Mouse (Mus musculus) spleen, adult 2 months (tissue): ENCODE measurements around the gene Prkcz. TPM values are rescaled to one million over a fixed set of nuclear protein-coding genes. Genes with fewer than 3 reads are reported as not detected.

Experiments used
- DNase-seq, 2 experiments: peaks; one replicate each; pipeline versions ENCODE4 v3.0.0 to v3.0.0-alpha.2; 2012 to 2021; ENCODE audit warnings: low spot score in 2 of 2, low read depth in 1 of 2
- H3K27ac ChIP-seq: fragments of 200-500 bp; 2 replicates; pipeline ENCODE4 v1.5.1; 2012; ENCODE audit warnings: low read length, inconsistent platforms; ENCODE audit not compliant: insufficient read depth
- H3K27me3 ChIP-seq: fragments of 200-500 bp; 2 replicates; pipeline ENCODE4 v1.6.1; 2012; ENCODE audit warnings: mild to moderate bottlenecking, moderate library complexity, low read length, inconsistent platforms; ENCODE audit not compliant: control insufficient read depth, insufficient read depth
- H3K36me3 ChIP-seq: fragments of 200-500 bp; 2 replicates; pipeline ENCODE4 v1.6.1; 2012; ENCODE audit warnings: mild to moderate bottlenecking, low read length, inconsistent platforms; ENCODE audit not compliant: control insufficient read depth, insufficient read depth
- H3K4me1 ChIP-seq: fragments of 200-500 bp; 2 replicates; pipeline ENCODE4 v1.6.1; 2011; ENCODE audit warnings: inconsistent platforms; ENCODE audit not compliant: control insufficient read depth, insufficient read depth, insufficient read length
- H3K4me3 ChIP-seq: fragments of 200-500 bp; 2 replicates; pipeline ENCODE4 v1.5.1; 2011; ENCODE audit warnings: mild to moderate bottlenecking, inconsistent platforms; ENCODE audit not compliant: insufficient read depth, insufficient read length; ENCODE audit errors: extremely low read depth
- CTCF ChIP-seq: fragments of 200-500 bp; IDR thresholded peaks from 2 replicates; pipeline ENCODE4 v1.5.1; 2011; ENCODE audit warnings: mild to moderate bottlenecking, inconsistent platforms; ENCODE audit not compliant: insufficient read depth, insufficient read length, insufficient replicate concordance; ENCODE audit errors: extremely low read depth
- POLR2A ChIP-seq: fragments of 200-500 bp; IDR thresholded peaks from 2 replicates; pipeline ENCODE4 v1.6.1; 2011; ENCODE audit warnings: low read depth, low read length, inconsistent platforms
- WGBS: fragments of 180-500 bp; shearing (Covaris S2); methylation state at CpG from one replicate; pipeline ENCODE4 v1.1.7; 2018; 5-methylcytosine and 5-hydroxymethylcytosine counted together
- polyA plus RNA-seq: library from polyadenylated mRNA; depleted of rRNA; stranded (reverse); fragments of >200 nt; gene quantifications from 2 replicates; pipeline ENCODE4 v1.2.3, GENCODE M21; 2012

Prkcz gene
- polyA plus RNA-seq, 1 experiment = 2.9 TPM

DNA sequence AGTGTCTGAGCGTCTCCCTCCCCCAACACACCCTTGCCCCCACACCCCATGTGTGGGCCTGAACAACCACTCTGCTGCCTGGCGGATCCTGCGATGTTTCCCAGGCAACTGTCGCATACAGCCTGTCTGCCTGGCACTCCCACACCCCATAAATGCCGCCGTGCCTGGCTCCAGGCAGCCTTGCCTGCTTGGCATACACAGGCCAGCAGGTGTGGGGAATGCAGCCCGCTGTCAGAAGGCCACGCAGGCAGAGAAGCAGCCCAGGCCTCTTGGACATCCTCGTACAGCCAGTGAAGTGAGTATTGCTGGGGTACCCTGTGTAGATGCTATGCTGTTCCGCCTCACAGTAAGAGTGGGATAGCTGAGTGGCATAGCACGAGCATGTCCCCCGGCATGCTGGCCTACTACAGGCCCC lies 114.5 kb downstream of the Prkcz start:
- Histone ChIP-seq H3K4me3 (no peak overlapping the region), H3K27me3 (no peaks in the 10 kb centered on the region), H3K4me1 (no peaks in the 10 kb centered on the region; the same call in 1 of the 2 replicates), H3K36me3 (no peaks in the 10 kb centered on the region), H3K27ac (no peak overlapping the region)
- TF ChIP-seq POLR2A (no peak), CTCF (no peak)
- no peak for DNase-seq
- 91% methylated on average over 12 of the region's 12 CpGs for WGBS

DNA sequence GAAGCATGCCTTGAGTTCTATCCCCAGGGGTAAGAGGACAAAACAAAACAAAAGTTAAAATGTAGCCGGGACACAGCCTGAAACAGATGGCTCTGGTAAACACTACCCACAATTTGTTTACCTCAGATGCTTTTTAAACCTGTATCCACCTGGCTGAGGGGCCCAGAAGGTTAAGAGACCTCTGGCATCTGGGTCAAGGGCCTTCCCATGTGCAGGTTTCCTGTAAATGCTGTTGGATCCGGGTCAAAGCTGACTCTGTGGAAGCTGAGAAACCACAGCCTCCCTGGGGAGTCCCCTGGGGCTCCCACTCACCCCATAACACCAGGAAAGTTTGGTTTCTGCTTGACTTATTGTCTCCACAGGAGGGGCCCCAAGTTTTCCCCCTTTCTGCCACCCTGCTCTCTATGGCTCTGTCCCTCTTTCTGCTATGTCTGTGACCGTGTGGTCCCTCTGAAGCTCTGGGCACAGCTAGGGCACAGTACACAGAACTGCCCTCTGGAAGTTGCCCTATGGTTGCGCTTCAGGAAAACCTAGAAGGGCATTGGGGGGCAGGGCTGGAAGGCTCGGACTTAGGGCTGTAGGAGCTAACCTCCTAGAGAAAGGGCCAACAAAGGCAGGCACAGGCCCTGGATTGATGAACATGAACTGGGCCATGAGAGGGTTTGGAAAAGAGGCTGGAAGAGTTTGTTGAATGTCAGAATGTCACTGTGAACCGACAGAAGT lies 115.2 kb downstream of the Prkcz start:
- Histone ChIP-seq H3K27ac (no peak overlapping the region), H3K27me3 (no peaks in the 10 kb centered on the region), H3K4me3 (no peak overlapping the region), H3K36me3 (no peaks in the 10 kb centered on the region), H3K4me1 (no peaks in the 10 kb centered on the region; the same call in 1 of the 2 replicates)
- 44% methylated on average over 6 of the region's 6 CpGs for WGBS
- no peak for DNase-seq
- TF ChIP-seq POLR2A (no peak), CTCF (no peak)

DNA sequence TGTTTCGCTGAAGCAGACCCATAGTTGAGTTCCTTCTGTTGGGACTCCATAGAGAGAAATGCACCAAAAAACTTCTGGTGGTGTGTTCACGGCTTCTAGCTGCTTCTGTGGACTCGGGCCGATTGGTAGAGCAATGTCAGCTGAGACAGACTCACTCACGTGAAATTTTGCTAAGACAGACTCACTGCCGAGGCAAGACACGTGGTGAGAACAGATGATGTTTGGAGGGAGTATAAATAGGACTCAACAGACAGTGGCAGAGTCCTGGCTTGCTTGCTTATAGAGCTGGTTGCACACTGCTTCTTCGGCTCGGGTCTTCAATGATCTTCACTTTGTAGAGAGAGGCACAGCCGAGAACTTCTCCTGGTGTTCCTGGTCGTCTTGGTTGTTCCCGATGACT lies 117.9 kb downstream of the Prkcz start:
- Histone ChIP-seq H3K27me3 (no peaks in the 10 kb centered on the region), H3K4me1 (no peaks in the 10 kb centered on the region), H3K27ac (no peak overlapping the region), H3K4me3 (no peak overlapping the region), H3K36me3 (no peaks in the 10 kb centered on the region)
- 82% methylated on average over 12 of the region's 12 CpGs for WGBS
- no peak for DNase-seq
- TF ChIP-seq POLR2A (no peak), CTCF (no peak)

DNA sequence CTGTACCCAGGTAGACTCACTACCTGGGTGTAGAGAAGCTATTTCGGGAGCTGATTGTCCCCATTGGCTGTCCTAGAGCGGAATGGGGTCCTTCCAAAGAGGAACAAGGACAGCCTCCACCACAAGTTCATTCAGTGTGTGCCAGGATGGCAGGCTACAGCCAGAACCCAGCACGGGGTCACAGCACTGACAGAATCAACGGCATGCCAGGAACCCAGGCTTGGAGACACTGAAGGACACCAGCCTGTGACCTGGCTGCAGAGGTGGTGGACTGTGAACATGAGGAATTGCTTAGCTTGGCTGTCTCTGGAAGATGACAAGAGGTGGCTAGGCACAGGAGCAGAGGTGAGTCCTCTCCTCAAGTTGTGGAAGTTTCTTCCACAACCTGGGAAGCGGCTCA lies 118.9 kb downstream of the Prkcz start:
- WGBS = 92% methylated on average over 5 of the region's 5 CpGs
- no peaks in the 10 kb centered on the region for H3K27me3 ChIP-seq
- H3K27ac ChIP-seq = no peak overlapping the region
- no peak for DNase-seq
- TF ChIP-seq POLR2A (no peak), CTCF (no peak)
- peaks cover 8% of the 10 kb centered on the region; the same call in 1 of the 2 replicates for H3K4me1 ChIP-seq
- H3K4me3 ChIP-seq = no peak overlapping the region
- H3K36me3 ChIP-seq = no peaks in the 10 kb centered on the region

DNA sequence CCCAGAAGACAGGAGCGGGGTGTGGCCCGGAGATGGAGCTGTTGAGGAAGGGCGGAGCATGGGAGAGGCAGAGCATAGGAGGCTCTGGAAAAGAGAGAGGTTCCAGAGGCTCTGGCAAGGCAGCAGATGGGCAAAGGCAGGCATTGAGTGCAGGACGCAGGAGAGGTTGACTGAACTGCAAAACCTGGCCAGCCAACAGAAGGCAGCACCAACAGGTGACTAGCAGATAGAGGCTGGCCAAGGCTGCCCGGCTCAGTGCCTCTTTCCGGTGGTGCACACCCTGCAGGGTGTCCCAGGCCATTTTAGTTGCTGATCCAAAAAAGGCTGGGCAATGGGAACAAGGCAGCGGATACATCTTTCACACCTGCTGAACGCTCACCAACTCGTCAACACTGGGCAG lies 119.4 kb downstream of the Prkcz start:
- DNase-seq = no peak
- Histone ChIP-seq H3K27me3 (no peaks in the 10 kb centered on the region), H3K4me1 (peaks cover 11% of the 10 kb centered on the region; the same call in 1 of the 2 replicates), H3K27ac (no peak overlapping the region), H3K36me3 (no peaks in the 10 kb centered on the region), H3K4me3 (no peak overlapping the region)
- TF ChIP-seq CTCF (no peak), POLR2A (no peak)
- 96% methylated on average over 9 of the region's 9 CpGs for WGBS

DNA sequence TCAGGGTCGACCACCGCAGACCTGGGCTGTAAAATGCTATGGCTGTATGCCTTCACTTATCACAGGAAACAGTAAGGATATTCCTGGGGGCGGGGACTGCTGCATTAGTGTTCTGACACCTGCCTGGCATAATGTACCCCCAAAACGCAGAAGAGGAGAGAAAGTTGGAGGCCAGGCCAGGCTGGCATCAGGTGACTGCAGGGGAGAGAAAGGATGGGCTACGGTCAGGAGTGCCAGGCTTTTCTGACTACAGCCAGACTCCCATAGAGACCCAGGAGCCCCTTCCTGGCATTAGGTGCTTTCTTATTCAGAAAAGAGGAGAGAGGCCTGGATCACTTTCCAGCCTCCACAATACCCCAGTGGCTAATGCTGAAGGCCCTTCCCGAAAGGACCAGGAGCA lies 121.7 kb downstream of the Prkcz start:
- no peak for DNase-seq
- Histone ChIP-seq H3K4me1 (peaks cover 27% of the 10 kb centered on the region), H3K4me3 (no peak overlapping the region), H3K27me3 (no peaks in the 10 kb centered on the region), H3K27ac (no peak overlapping the region), H3K36me3 (no peaks in the 10 kb centered on the region)
- TF ChIP-seq POLR2A = no peak
- no peak for TF ChIP-seq CTCF
- 59% methylated on average over 6 of the region's 6 CpGs for WGBS

DNA sequence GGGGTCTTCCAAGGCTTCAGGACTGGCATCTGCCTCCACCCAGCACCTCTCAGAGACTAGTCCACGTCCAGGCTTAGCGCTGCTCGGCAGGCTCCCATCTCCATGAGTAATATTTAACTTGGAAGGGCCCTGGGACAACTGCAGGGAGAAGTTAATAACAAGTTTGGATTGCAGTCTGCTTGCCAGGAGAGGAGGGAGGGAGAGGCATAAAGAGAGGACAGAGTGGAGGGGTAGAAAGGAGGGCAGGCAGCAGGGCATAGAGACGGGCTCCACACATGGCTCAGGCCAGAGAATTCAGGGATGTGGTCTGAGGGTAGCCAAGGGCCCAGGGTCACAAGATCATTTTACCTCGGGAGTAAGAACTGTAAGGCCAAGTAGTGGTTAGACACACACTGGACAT lies 122.9 kb downstream of the Prkcz start:
- Histone ChIP-seq H3K27me3 (no peaks in the 10 kb centered on the region), H3K36me3 (no peaks in the 10 kb centered on the region), H3K4me3 (no peak overlapping the region), H3K27ac (no peak overlapping the region), H3K4me1 (peaks cover 36% of the 10 kb centered on the region)
- 79% methylated on average over 5 of the region's 5 CpGs for WGBS
- no peak for TF ChIP-seq CTCF
- TF ChIP-seq POLR2A = no peak
- no peak for DNase-seq
